Mouse (Mus musculus): ENCODE measurements at regions not wholly inside any gene's neighbourhood (a gene's known extent, or its start where the extent isn't known, plus 50 kb on each side); places are given as distances from the start of the nearest gene placed in this dataset.

- DNase-seq, result no peak
Measured at GRCm38 (mm10) chr1:42313494-42313893, 382.1 kb upstream of the Pou3f3 start.

- DNase-seq, result no peak
Measured at GRCm38 (mm10) chr1:42351884-42352283, 343.7 kb upstream of the Pou3f3 start.

- DNase-seq, result no peak
Measured at GRCm38 (mm10) chr1:42352389-42352788, 343.2 kb upstream of the Pou3f3 start.

- no peak for DNase-seq
Measured at GRCm38 (mm10) chr1:42353096-42353495, 342.5 kb upstream of the Pou3f3 start.

GRCm38 (mm10) chr1:42354020-42354419 lies 341.5 kb upstream of the Pou3f3 start:
- no peak for DNase-seq

GRCm38 (mm10) chr1:42362438-42362837 lies 333.1 kb upstream of the Pou3f3 start:
- no peak for DNase-seq

- no peak for DNase-seq
Measured at GRCm38 (mm10) chr1:42365648-42366324, 329.8 kb upstream of the Pou3f3 start.

- DNase-seq, result no peak
Measured at GRCm38 (mm10) chr1:42387919-42388684, 307.5 kb upstream of the Pou3f3 start.

GRCm38 (mm10) chr1:42388740-42389139 lies 306.8 kb upstream of the Pou3f3 start:
- no peak for DNase-seq

GRCm38 (mm10) chr1:42395651-42396260 lies 299.8 kb upstream of the Pou3f3 start:
- DNase-seq, result no peak

- no peak for DNase-seq
Measured at GRCm38 (mm10) chr1:42398461-42399154, 297.0 kb upstream of the Pou3f3 start.

GRCm38 (mm10) chr1:42415817-42416538 lies 279.6 kb upstream of the Pou3f3 start:
- no peak for DNase-seq

- no peak for DNase-seq
Measured at GRCm38 (mm10) chr1:42416539-42417218, 278.9 kb upstream of the Pou3f3 start.

GRCm38 (mm10) chr1:42417815-42418214 lies 277.8 kb upstream of the Pou3f3 start:
- DNase-seq, result no peak

- no peak for DNase-seq
Measured at GRCm38 (mm10) chr1:42418233-42418632, 277.3 kb upstream of the Pou3f3 start.

GRCm38 (mm10) chr1:42436366-42436998 lies 259.1 kb upstream of the Pou3f3 start:
- no peak for DNase-seq

GRCm38 (mm10) chr1:42468365-42468764 lies 227.2 kb upstream of the Pou3f3 start:
- DNase-seq, result no peak

- no peak for DNase-seq
Measured at GRCm38 (mm10) chr1:42471846-42472494, 223.6 kb upstream of the Pou3f3 start.

- no peak for DNase-seq
Measured at GRCm38 (mm10) chr1:42472495-42473230, 222.9 kb upstream of the Pou3f3 start.

- DNase-seq, result no peak
Measured at GRCm38 (mm10) chr1:42474197-42474596, 221.4 kb upstream of the Pou3f3 start.

All from cerebellum, adult 11 months (tissue).